Mouse (Mus musculus): ENCODE measurements around the gene Lonrf2. TPM values are rescaled to one million over a fixed set of nuclear protein-coding genes. Genes with fewer than 3 reads are reported as not detected.

The Lonrf2 gene
- total and polyA plus RNA-seq, 2 experiments from 2014 or later = 28.8 to 155 TPM

DNA sequence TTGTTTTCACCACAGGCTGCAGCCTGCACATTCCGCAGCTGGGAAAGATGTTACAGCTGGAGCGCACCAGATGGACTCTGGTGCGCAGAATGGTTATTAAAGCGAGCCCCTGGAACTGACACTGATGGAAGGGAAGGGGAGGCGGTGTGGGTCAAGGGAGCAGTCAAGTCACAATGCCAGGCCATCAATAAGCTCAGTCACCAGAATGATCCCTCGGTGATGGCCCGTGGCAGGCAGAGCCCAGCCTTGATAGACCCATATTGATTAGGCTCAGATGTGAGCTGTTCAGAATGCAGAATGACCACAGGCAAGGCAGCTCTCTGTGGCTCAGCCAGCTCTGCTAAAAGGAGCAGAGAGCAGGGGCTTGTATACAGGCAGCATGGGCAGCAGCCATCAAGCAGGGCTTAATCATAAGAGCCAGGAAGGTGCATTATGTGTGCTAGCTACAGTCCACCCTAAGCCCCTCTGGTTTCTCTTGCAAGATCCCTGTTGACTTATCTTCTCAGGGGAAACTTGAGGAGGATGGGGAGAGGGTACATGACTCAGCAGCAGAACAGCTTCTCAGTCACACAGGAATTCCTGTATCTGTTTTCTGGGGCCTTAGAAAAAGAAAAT, 46.4 kb downstream of the Lonrf2 start:
- TF ChIP-seq CTCF (IDR thresholded peaks at IDR 0.05) = no peak
- H3K27ac ChIP-seq (ENCODE audit: low read depth, low read length) = no peak overlapping the region
- peaks cover 19% of the 10 kb centered on the region for H3K36me3 ChIP-seq (ENCODE audit: insufficient read depth, low read length)
- ATAC-seq (ENCODE audit: low FRiP score) = no peak
- H3K4me2 ChIP-seq (ENCODE audit: low read depth, low read length, poor library complexity, severe bottlenecking) = no peak overlapping the region
- H3K4me3 ChIP-seq (ENCODE audit: low read depth, low read length) = no peak overlapping the region
- no peaks in the 10 kb centered on the region for H3K9me3 ChIP-seq (ENCODE audit: low read length)
- 68% methylated on average over 7 of the region's 7 CpGs for WGBS
- no peak overlapping the region for H3K9ac ChIP-seq (replicated peaks; ENCODE audit: low read length, poor library complexity, severe bottlenecking)
- DNase-seq (ENCODE audit: low spot score) = no peak
- H3K27me3 ChIP-seq (ENCODE audit: insufficient read depth, low read length) = no peaks in the 10 kb centered on the region
- no peaks in the 10 kb centered on the region for H3K4me1 ChIP-seq (ENCODE audit: insufficient read depth, low read length)

DNA sequence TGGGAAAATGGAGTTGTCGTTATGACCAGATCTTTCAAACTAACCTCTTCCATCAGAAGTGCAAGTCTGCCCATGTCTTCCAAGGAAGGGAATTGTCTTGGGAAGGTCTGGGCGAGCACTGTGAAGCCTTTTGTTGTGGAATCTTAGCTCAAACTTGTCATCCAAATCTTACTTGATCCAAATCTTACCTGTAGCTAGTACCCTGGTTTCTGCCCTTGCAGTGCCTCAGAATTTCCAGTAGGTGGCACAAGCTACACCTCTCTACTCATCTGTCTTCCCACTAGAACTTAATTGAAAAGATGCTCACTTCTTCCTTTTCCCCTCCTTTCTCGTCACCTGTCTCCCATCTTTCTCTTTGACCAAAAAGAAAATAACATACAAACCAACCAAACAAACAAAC, 47.6 kb downstream of the Lonrf2 start:
- no peak for ATAC-seq (ENCODE audit: low FRiP score)
- peak; percentile 79 for TF ChIP-seq CTCF (IDR thresholded peaks at IDR 0.05)

DNA sequence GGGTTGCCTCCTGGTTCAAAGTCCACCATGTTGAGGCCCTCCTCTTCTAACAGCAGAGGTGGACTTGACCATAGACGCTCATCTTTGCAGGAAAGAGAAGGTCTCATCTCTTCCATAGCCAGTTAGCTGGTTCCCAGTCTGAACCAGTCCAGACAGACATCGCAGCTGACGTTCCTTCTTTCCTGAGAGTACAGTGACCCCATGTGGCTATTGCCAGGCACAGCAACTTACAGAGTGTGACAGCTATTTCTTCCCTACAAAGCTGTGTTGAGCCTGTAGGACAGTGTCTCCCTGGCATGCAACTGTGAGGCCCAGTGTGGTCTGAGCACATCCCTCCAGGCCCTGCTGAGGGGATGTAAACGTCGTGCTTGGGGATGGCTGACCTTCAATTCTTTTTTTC, 49.1 kb downstream of the Lonrf2 start:
- Histone ChIP-seq H3K9ac (replicated peaks; ENCODE audit: low read length, poor library complexity, severe bottlenecking) (no peak overlapping the region), H3K9me3 (ENCODE audit: low read length) (no peaks in the 10 kb centered on the region), H3K27ac (ENCODE audit: low read depth, low read length) (no peak overlapping the region), H3K4me1 (ENCODE audit: insufficient read depth, low read length) (no peaks in the 10 kb centered on the region), H3K4me3 (ENCODE audit: low read depth, low read length) (no peak overlapping the region), H3K36me3 (ENCODE audit: insufficient read depth, low read length) (peaks cover 10% of the 10 kb centered on the region; the same call in 1 of the 2 replicates), H3K27me3 (ENCODE audit: insufficient read depth, low read length) (no peaks in the 10 kb centered on the region), H3K4me2 (ENCODE audit: low read depth, low read length, poor library complexity, severe bottlenecking) (no peak overlapping the region)
- WGBS = 6% methylated on average over 5 of the region's 5 CpGs
- TF ChIP-seq CTCF (IDR thresholded peaks at IDR 0.05) = peak; percentile 93
- peak; percentile 86 for DNase-seq (ENCODE audit: low spot score)
- peak; percentile 47 for ATAC-seq (ENCODE audit: low FRiP score)

More for the DNA sequence above, 47.6 kb downstream of the Lonrf2 start:
- no peaks in the 10 kb centered on the region for H3K9me3 ChIP-seq (ENCODE audit: low read length)
- no peak overlapping the region for H3K4me3 ChIP-seq (ENCODE audit: low read depth, low read length)
- H3K4me2 ChIP-seq (ENCODE audit: low read depth, low read length, poor library complexity, severe bottlenecking) = no peak overlapping the region
- H3K36me3 ChIP-seq (ENCODE audit: insufficient read depth, low read length) = peaks cover 12% of the 10 kb centered on the region
- no peak overlapping the region for H3K27ac ChIP-seq (ENCODE audit: low read depth, low read length)
- H3K27me3 ChIP-seq (ENCODE audit: insufficient read depth, low read length) = no peaks in the 10 kb centered on the region
- DNase-seq (ENCODE audit: low spot score) = no peak
- H3K9ac ChIP-seq (replicated peaks; ENCODE audit: low read length, poor library complexity, severe bottlenecking) = no peak overlapping the region
- H3K4me1 ChIP-seq (ENCODE audit: insufficient read depth, low read length) = no peaks in the 10 kb centered on the region
- 66% methylated on average over 3 of the region's 3 CpGs for WGBS

DNA sequence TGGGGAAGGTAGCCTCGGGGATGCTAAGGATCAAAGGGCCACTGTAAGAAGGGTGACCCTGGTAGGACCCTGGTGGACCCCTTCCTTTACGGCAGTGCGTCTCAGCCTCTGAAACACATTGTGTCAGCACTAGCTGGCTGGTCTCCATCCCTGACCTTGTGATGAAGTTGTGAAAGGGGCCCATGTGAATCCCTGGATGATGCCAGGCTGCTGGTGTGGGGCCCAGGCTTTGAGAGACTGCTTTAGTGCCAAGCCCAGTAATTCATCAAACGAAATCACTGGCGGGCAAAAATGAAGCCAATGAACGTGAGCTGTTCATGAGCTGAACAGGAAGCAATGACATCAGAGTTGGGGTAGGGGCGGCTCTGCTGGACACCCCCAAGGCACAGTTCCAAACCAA, 50.2 kb downstream of the Lonrf2 start:
- DNase-seq (ENCODE audit: low spot score) = peak; percentile 56
- H3K9ac ChIP-seq (replicated peaks; ENCODE audit: low read length, poor library complexity, severe bottlenecking) = no peak overlapping the region
- no peaks in the 10 kb centered on the region for H3K27me3 ChIP-seq (ENCODE audit: insufficient read depth, low read length)
- TF ChIP-seq CTCF (IDR thresholded peaks at IDR 0.05) = no peak
- peaks cover 5% of the 10 kb centered on the region; the same call in 1 of the 2 replicates for H3K36me3 ChIP-seq (ENCODE audit: insufficient read depth, low read length)
- no peaks in the 10 kb centered on the region for H3K4me1 ChIP-seq (ENCODE audit: insufficient read depth, low read length)
- no peaks in the 10 kb centered on the region for H3K9me3 ChIP-seq (ENCODE audit: low read length)
- H3K27ac ChIP-seq (ENCODE audit: low read depth, low read length) = no peak overlapping the region
- H3K4me3 ChIP-seq (ENCODE audit: low read depth, low read length) = no peak overlapping the region
- 67% methylated on average over 7 of the region's 7 CpGs for WGBS
- no peak overlapping the region for H3K4me2 ChIP-seq (ENCODE audit: low read depth, low read length, poor library complexity, severe bottlenecking)
- ATAC-seq (ENCODE audit: low FRiP score) = peak; percentile 41; the same call in 1 of the 2 replicates

DNA sequence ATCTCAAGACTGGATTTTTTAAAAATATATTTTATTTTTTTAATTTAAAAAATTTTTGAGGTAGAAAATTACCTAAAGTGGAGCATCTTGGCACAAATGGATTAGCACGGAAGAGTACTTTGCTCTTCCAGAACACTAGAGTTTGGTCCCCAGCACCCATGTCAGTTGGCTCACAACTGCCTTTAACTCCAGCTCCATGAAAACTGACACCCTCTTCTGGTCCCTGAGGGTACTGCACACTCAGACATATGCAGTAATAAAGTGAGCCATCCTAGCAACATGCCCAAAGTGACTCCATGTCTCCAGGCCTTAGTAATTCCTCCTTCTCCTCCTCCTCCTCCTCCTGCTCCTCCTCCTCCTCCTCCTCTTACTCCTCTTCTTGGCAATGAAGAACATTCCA, 58.2 kb downstream of the Lonrf2 start:
- 97% methylated on average over 1 of the region's 1 CpGs for WGBS
- no peak for DNase-seq (ENCODE audit: low spot score)
- TF ChIP-seq CTCF (IDR thresholded peaks at IDR 0.05) = peak; percentile 28

DNA sequence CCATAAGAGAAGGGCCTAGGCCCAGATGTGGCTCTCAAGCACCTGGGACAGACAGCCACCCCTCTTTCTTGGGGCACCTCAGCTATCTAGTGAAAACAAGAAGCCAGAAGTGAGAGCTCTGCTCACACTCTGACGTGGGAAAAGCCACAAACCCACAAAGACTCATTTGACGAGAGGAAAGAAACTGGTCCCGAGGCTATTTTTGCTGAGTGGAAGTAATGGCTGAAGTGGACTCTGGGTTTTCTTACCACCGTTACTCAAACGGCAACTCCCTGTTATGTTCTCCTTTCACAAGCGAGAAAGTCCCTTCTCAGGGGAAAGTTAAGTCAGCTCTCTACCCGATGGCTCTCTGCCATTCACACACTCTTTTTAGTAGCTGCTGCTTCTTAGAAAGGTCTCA, 59.0 kb downstream of the Lonrf2 start:
- H3K9ac ChIP-seq (replicated peaks; ENCODE audit: low read length, poor library complexity, severe bottlenecking) = no peak overlapping the region
- H3K4me2 ChIP-seq (ENCODE audit: low read depth, low read length, poor library complexity, severe bottlenecking) = no peak overlapping the region
- WGBS = 75% methylated on average over 7 of the region's 7 CpGs
- no peaks in the 10 kb centered on the region for H3K9me3 ChIP-seq (ENCODE audit: low read length)
- H3K27me3 ChIP-seq (ENCODE audit: insufficient read depth, low read length) = no peaks in the 10 kb centered on the region
- H3K4me1 ChIP-seq (ENCODE audit: insufficient read depth, low read length) = no peaks in the 10 kb centered on the region
- no peaks in the 10 kb centered on the region for H3K36me3 ChIP-seq (ENCODE audit: insufficient read depth, low read length)
- TF ChIP-seq CTCF (IDR thresholded peaks at IDR 0.05) = no peak
- no peak overlapping the region for H3K4me3 ChIP-seq (ENCODE audit: low read depth, low read length)
- DNase-seq (ENCODE audit: low spot score) (no peak), ATAC-seq (ENCODE audit: low FRiP score) (no peak)
- no peak overlapping the region for H3K27ac ChIP-seq (ENCODE audit: low read depth, low read length)

More for the DNA sequence above, 58.2 kb downstream of the Lonrf2 start:
- Histone ChIP-seq H3K27ac (ENCODE audit: low read depth, low read length) (no peak overlapping the region), H3K9me3 (ENCODE audit: low read length) (no peaks in the 10 kb centered on the region), H3K4me2 (ENCODE audit: low read depth, low read length, poor library complexity, severe bottlenecking) (no peak overlapping the region), H3K27me3 (ENCODE audit: insufficient read depth, low read length) (no peaks in the 10 kb centered on the region), H3K4me1 (ENCODE audit: insufficient read depth, low read length) (no peaks in the 10 kb centered on the region), H3K4me3 (ENCODE audit: low read depth, low read length) (no peak overlapping the region), H3K36me3 (ENCODE audit: insufficient read depth, low read length) (no peaks in the 10 kb centered on the region), H3K9ac (replicated peaks; ENCODE audit: low read length, poor library complexity, severe bottlenecking) (no peak overlapping the region)
- ATAC-seq (ENCODE audit: low FRiP score) = no peak
